Mouse (Mus musculus) olfactory bulb, adult 2 months (tissue): ENCODE data around the gene Tmem91.

Experiments
- CTCF ChIP-seq: fragments of 200-500 bp; IDR thresholded peaks from 2 replicates; pipeline ENCODE4 v1.5.1; 2012; ENCODE audit warnings: low read depth, mild to moderate bottlenecking, low read length, moderate library complexity; ENCODE audit not compliant: insufficient read depth
- POLR2A ChIP-seq: fragments of 200-500 bp; IDR thresholded peaks from 2 replicates; pipeline ENCODE4 v1.6.1; 2012; ENCODE audit warnings: mild to moderate bottlenecking, low read depth, low read length, moderate library complexity; ENCODE audit not compliant: insufficient read depth

- TF ChIP-seq CTCF = no peak
- TF ChIP-seq POLR2A = no peak
Observed at GRCm38 (mm10) chr7:25669158-25669557, 5.8 kb downstream of the Tmem91 start.
